Mouse (Mus musculus): ENCODE results near the gene Slc25a12. TPM values are rescaled to one million over a fixed set of nuclear protein-coding genes. Genes with fewer than 3 reads are reported as not detected.
"Not testable (repeated sequence)": the region's sequence is repeated elsewhere in the genome, so short reads cannot be mapped to it uniquely, and the experiment has no call there.

Gene Slc25a12
- polyA plus RNA-seq, 1 experiment: 0.78 TPM

DNA sequence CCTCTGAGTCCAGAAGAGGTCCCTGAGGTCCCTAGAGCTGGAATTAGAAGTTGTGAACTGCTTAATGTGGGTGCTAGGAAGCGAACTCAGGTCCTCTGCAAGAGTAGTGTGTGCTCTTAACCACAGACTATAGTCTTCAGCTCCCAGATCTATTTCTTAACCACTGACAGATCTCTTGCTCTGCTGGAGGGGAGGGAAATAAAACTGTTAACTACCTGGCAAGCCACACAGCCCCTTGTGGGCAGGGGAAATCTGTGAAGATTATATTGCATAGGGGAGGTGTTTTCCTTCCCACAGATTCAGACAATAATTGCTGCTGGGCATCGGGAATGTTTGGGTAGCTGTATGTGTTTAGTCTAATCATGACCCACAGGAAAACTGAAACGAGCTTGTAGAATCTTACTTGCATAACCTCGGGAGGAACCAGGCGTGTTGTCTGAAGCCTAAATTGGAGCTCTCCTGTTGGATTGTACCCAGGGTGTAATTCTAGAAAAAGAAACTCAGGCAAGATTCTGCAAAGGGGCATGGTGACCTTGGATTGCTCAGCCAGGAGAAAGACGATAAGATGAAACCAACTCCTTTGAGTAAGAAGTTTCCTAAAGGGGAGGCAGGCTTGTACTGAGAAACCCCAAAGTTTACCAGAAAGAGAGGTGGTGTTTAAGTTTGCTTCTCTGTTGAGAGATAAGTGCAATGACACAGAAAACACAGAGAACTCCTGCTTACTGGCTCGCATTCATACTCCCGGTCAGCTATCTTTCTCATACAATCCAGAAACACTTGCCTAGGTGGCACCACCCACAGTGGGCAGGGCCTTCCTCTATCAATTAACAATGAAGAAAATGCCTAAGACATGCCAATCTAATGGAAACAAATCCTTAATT lies 7.0 kb upstream of the Slc25a12 start:
- Histone ChIP-seq H3K4me1 (ENCODE audit: control insufficient read depth) (peaks cover 36% of the 10 kb centered on the region), H3K36me3 (ENCODE audit: control insufficient read depth) (no peaks in the 10 kb centered on the region), H3K4me3 (replicated peaks) (peak overlapping the region; percentile 15), H3K9me3 (ENCODE audit: control insufficient read depth, low read length) (no peaks in the 10 kb centered on the region), H3K27me3 (ENCODE audit: control insufficient read depth) (no peaks in the 10 kb centered on the region)
- TF ChIP-seq GATA1 (IDR thresholded peaks at IDR 0.05; ENCODE audit: low read length) (no peak), TAL1 (IDR thresholded peaks at IDR 0.05; ENCODE audit: low read length) (no peak)

DNA sequence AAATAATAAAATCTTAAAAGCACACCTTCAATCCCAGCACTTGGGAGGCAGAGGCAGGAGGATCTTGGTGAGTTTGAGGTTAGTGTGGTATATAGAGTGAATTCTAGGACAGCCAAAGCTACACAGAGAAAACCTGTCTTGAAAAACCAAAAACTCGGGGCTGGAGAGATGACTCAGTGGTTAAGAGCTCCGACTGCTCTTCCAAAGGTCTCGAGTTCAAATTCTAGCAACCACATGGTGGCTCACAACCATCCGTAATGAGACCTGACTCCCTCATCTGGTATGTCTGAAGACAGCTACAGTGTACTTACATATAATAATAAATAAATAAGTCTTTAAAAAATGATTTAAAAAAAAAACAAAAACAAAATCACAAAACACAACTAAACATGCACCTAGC lies 4.7 kb upstream of the Slc25a12 start:
- H3K4me1 ChIP-seq (ENCODE audit: control insufficient read depth): peaks cover 44% of the 10 kb centered on the region
- H3K36me3 ChIP-seq (ENCODE audit: control insufficient read depth); H3K4me3 ChIP-seq (replicated peaks); H3K9me3 ChIP-seq (ENCODE audit: control insufficient read depth, low read length); H3K27me3 ChIP-seq (ENCODE audit: control insufficient read depth): not testable (repeated sequence)

DNA sequence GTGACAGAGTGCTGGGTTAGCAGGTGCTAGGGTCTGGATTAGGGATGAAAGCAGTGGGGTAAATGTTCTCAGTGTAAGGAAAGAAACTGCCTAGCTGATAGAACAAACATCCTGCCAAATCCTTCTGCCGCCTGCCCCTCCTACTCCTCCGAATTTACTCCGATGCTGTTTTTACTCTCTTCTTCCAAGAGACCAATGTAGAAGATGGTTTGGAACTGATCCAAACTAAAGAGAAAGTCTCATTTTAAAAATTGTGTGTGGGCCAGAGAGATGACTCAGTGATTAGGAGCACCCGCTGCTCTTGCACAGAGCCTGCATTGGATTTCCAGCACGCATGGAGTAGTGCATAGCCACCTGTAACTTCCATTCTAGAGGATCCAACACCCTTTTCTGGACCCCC lies 4.2 kb upstream of the Slc25a12 start:
- no peaks in the 10 kb centered on the region for H3K36me3 ChIP-seq (ENCODE audit: control insufficient read depth)
- TF ChIP-seq GATA1 (IDR thresholded peaks at IDR 0.05; ENCODE audit: low read length): no peak
- no peak for TF ChIP-seq TAL1 (IDR thresholded peaks at IDR 0.05; ENCODE audit: low read length)
- H3K4me1 ChIP-seq (ENCODE audit: control insufficient read depth): peaks cover 47% of the 10 kb centered on the region
- H3K27me3 ChIP-seq (ENCODE audit: control insufficient read depth): no peaks in the 10 kb centered on the region
- H3K4me3 ChIP-seq (replicated peaks): no peak overlapping the region
- no peaks in the 10 kb centered on the region for H3K9me3 ChIP-seq (ENCODE audit: control insufficient read depth, low read length)

DNA sequence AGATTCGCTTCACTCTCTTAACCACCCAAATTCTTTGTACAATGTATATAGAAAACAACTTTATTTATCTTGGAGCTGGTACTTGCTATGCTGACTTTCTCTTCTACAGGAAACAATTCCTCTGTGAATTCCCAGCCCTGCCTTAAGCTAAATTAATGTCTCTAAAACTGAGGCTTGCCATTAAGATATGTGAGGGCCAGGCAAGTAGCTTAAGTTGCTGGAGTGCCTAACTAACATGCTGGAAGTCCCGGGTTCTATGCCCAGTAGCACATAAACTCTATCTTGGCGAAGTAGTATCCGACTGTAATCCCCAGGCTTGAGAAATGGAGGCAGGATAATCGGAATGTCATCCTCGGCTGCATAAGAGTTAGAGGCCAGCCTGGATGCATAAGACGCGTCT lies 537 bp upstream of the Slc25a12 start:
- H3K4me3 ChIP-seq (replicated peaks): peak overlapping the region; percentile 74
- no peaks in the 10 kb centered on the region for H3K27me3 ChIP-seq (ENCODE audit: control insufficient read depth)
- peaks cover 7% of the 10 kb centered on the region for H3K36me3 ChIP-seq (ENCODE audit: control insufficient read depth)
- TF ChIP-seq GATA1 (IDR thresholded peaks at IDR 0.05; ENCODE audit: low read length) (no peak), TAL1 (IDR thresholded peaks at IDR 0.05; ENCODE audit: low read length) (no peak)
- peaks cover 37% of the 10 kb centered on the region for H3K4me1 ChIP-seq (ENCODE audit: control insufficient read depth)
- no peaks in the 10 kb centered on the region for H3K9me3 ChIP-seq (ENCODE audit: control insufficient read depth, low read length)

DNA sequence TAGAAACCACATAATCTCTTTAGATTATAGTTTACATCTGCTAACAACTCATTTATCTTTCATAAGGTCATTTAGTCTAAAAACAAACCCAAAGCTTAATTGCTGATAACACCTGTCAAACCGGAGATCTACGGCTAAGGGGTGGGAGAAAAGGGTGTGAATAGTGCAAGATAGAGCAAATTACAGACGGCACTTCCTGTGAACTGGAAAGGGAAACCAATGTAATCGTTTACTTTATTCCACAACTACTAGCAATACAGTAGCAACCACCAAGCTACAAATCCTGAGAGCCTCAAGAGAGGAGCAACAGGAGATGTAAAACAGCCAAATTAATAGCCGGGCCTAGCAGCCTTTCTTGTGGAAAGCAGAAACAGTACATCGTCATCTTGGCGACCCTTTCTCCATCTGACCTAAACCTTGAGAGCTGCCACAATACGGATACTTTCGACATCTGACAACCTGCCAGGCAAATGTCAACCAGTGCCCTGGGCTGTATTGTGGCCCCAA lies 878 bp downstream of the Slc25a12 start:
- Histone ChIP-seq H3K9me3 (ENCODE audit: control insufficient read depth, low read length) (no peaks in the 10 kb centered on the region), H3K27me3 (ENCODE audit: control insufficient read depth) (no peaks in the 10 kb centered on the region), H3K36me3 (ENCODE audit: control insufficient read depth) (peaks cover 9% of the 10 kb centered on the region), H3K4me3 (replicated peaks) (peak overlapping the region; percentile 74), H3K4me1 (ENCODE audit: control insufficient read depth) (peaks cover 34% of the 10 kb centered on the region)
- TF ChIP-seq GATA1 (IDR thresholded peaks at IDR 0.05; ENCODE audit: low read length) (no peak), TAL1 (IDR thresholded peaks at IDR 0.05; ENCODE audit: low read length) (no peak)

DNA sequence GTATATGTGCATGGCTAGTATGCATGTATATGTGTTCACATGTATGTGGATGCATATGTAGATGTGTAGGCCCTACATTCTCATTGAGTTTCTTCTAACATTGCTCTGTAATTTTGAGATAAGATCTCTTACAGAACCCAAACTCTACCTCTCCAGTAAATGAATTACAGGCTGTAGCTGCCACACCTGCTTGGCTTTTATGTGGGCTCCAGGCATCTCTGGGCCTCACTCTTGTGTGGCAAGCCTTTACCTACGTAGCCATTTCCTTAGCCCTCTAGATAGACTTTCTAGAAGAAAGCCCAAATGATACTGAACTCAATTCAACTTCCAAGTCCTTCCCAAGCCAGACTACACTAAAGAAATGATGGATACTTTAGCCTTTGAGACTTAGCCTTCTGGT lies 7.4 kb downstream of the Slc25a12 start:
- TF ChIP-seq TAL1 (IDR thresholded peaks at IDR 0.05; ENCODE audit: low read length) (no peak), GATA1 (IDR thresholded peaks at IDR 0.05; ENCODE audit: low read length) (no peak)
- no peaks in the 10 kb centered on the region for H3K27me3 ChIP-seq (ENCODE audit: control insufficient read depth)
- H3K4me3 ChIP-seq (replicated peaks): no peak overlapping the region
- peaks cover 14% of the 10 kb centered on the region for H3K4me1 ChIP-seq (ENCODE audit: control insufficient read depth)
- H3K36me3 ChIP-seq (ENCODE audit: control insufficient read depth): peaks cover 23% of the 10 kb centered on the region
- no peaks in the 10 kb centered on the region for H3K9me3 ChIP-seq (ENCODE audit: control insufficient read depth, low read length)

DNA sequence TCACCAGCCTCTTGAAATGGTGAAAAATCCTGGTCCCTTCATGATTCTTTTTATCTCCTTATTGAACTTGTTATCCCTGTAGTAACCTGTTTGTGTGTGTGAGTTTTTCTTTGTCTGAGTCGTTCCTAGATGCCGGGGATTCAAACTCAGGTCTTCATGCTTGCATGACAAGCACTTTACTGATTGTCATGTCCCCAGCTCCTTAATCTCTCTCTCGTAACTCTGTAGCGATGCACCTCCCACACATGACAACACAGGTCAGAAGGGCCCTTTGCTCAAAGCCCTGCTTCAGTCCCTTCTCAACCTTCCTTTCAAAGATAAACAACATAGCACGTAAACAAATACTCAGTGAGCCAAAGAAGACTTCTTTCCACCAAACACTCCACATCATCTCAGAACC lies 9.2 kb downstream of the Slc25a12 start:
- Histone ChIP-seq H3K9me3 (ENCODE audit: control insufficient read depth, low read length) (no peaks in the 10 kb centered on the region), H3K36me3 (ENCODE audit: control insufficient read depth) (peaks cover 24% of the 10 kb centered on the region), H3K4me3 (replicated peaks) (no peak overlapping the region), H3K27me3 (ENCODE audit: control insufficient read depth) (no peaks in the 10 kb centered on the region), H3K4me1 (ENCODE audit: control insufficient read depth) (peaks cover 19% of the 10 kb centered on the region)
- TF ChIP-seq TAL1 (IDR thresholded peaks at IDR 0.05; ENCODE audit: low read length) (no peak), GATA1 (IDR thresholded peaks at IDR 0.05; ENCODE audit: low read length) (no peak)

DNA sequence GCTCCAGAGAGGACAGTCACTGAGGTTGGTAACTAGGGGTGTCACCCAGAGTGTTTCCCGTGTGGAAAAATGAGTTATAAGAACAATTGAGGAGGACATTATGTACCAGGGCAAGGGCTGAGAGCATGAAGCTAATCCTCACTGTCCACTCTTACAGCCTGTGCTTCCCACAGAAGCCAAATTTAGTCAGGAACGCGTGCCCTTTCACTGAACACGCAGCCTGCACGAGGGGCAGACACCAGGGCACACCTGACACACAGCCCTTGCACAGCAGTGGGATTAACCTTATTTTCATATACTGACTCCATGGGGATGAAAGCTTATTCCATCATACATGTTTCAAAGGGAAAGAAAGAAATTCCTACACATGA lies 13.5 kb downstream of the Slc25a12 start:
- Histone ChIP-seq H3K36me3 (ENCODE audit: control insufficient read depth) (peaks cover 15% of the 10 kb centered on the region), H3K4me3 (replicated peaks) (no peak overlapping the region), H3K27me3 (ENCODE audit: control insufficient read depth) (no peaks in the 10 kb centered on the region), H3K9me3 (ENCODE audit: control insufficient read depth, low read length) (no peaks in the 10 kb centered on the region), H3K4me1 (ENCODE audit: control insufficient read depth) (peaks cover 20% of the 10 kb centered on the region)
- TF ChIP-seq TAL1 (IDR thresholded peaks at IDR 0.05; ENCODE audit: low read length): no peak
- TF ChIP-seq GATA1 (IDR thresholded peaks at IDR 0.05; ENCODE audit: low read length): no peak

DNA sequence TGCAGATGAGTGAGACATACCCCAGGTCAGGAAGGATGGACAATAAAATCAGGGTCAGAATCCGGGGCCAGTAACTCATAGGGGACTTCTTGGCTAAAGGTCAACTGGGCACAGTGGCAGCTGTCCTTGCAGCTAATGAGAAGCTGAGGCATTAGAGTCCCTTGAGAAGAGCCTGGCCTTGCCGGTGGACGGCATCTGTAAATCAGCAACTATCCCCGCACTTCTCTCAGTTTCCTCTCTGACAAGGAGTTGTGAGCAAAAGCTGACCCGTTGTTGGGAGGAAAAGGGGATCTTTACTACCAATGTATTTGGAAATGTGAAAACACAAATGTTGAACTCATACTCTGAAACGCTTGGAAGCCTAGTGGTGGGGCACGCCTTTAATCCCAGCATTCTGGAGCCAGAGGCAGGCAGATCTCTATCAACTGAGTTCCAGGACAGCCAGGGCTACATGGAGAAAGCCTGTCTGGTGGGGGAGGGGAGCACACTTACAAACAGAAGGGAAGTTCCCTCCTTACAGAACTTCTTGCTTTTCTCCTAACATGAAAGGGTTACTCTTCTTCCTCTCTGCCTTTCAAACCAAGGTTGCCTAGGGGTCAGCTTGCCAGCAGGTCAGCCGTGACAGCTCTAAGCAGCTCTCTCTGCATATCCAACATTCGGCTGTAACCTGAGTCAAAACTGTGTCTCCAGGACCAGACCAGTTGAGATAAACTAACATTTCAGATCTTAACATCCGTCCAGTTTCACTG lies 14.1 kb downstream of the Slc25a12 start:
- TF ChIP-seq TAL1 (IDR thresholded peaks at IDR 0.05; ENCODE audit: low read length) (no peak), GATA1 (IDR thresholded peaks at IDR 0.05; ENCODE audit: low read length) (no peak)
- Histone ChIP-seq H3K27me3 (ENCODE audit: control insufficient read depth) (no peaks in the 10 kb centered on the region), H3K36me3 (ENCODE audit: control insufficient read depth) (peaks cover 12% of the 10 kb centered on the region), H3K9me3 (ENCODE audit: control insufficient read depth, low read length) (no peaks in the 10 kb centered on the region), H3K4me1 (ENCODE audit: control insufficient read depth) (peaks cover 17% of the 10 kb centered on the region), H3K4me3 (replicated peaks) (no peak overlapping the region)
